Mouse (Mus musculus) gastrocnemius, postnatal 14 days (tissue): ENCODE results near the gene Ttc30a2. TPM values are rescaled to one million over a fixed set of nuclear protein-coding genes. Genes with fewer than 3 reads are reported as not detected.
"Not testable (repeated sequence)": the region's sequence is repeated elsewhere in the genome, so short reads cannot be mapped to it uniquely, and the experiment has no call there.

Source experiments
- DNase-seq: peaks from one replicate; pipeline ENCODE4 v3.0.0; 2021; ENCODE audit warnings: mixed read lengths
- intact Hi-C: fragments of 180-260 bp; cut with DNase I; formaldehyde crosslinking; loops from one replicate; pipeline ENCODE4 v1.15.1; 2025; ENCODE audit warnings: low total_unique reads
- total RNA-seq, 2 experiments: library from RNA; stranded (reverse); gene quantifications; 2 replicates each; pipeline ENCODE4 v1.2.3; 2021

Gene Ttc30a2
- total RNA-seq, 2 experiments from 2014 or later: 0.18 to 0.27 TPM

DNA sequence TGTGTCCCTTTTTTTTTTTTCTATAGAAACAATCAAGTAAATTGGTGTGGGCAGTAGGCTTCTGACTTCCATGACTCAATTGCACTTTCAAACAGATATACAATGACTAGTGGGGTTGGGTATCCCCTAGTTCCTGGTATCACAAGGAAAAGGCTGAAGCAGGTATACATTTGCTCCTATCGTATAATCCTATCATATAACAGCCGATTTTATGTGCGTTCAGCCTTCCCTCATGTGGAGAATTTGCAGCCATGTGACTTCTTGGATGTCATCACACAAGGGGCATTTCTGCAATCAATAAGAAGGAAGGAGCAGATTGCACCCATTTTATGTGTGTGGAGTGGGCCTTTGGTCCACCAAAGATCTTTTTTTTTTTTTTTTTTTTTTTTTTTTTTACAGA lies 5.1 kb upstream of the Ttc30a2 start:
- intact Hi-C loops: no loop called here
- no peak for DNase-seq

DNA sequence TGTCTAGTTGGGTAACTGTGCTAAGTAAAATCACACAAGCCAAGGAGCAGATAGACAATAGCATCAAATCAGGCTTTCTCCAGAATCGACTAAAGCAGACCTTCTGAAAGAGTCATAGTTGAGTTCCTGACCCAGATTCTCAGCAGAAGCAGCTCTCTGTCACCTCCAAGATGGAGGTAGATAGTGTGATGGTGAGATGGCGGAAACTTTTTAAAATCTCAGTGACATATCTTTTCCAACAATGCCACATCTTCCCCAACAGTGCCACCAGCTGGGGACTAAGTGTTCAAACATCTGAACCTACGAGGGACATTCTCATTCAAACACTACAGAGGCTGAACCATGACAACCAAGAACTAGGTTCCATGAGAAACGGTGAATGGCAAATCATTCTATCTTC lies 4.7 kb upstream of the Ttc30a2 start:
- no peak for DNase-seq
- intact Hi-C loops: no loop called here

DNA sequence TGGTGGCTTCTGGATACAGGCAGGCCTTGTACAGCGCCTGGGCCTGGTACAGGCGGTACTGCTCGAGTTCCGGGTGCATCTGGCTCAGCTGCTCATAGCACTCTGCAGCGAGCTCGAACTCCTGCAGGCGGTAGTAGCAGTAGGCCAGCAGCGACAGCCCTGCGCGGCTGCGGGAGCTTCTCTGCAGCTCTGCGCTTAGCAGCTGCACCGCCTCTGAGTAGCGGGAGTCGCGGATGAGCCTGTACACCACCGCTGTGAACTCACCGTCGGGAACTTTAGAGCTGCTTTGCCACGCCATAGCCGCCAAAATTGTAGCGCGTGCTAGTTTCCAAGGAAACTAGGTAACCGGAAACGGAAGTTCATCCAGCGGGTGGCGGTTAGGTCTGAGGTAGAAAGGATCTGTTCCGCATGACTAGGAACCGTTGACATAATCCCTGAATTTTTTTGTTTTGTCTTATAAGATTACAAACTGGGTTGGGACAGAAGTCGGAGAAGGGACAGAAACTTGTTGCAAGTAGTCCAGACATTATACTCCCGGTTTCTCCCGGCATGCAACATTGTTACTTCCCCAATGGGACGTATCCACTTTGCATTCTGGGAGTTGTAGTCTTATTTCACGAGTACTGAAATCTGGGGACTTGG lies 3.6 kb upstream of the Ttc30a2 start, which contains the start of gene Ttc30a1:
Ttc30a1 (minus strand) TSS at position 528 of the 642 bp plus-strand sequence.
- peak; percentile 68 for DNase-seq
- intact Hi-C loops: not testable (repeated sequence)

DNA sequence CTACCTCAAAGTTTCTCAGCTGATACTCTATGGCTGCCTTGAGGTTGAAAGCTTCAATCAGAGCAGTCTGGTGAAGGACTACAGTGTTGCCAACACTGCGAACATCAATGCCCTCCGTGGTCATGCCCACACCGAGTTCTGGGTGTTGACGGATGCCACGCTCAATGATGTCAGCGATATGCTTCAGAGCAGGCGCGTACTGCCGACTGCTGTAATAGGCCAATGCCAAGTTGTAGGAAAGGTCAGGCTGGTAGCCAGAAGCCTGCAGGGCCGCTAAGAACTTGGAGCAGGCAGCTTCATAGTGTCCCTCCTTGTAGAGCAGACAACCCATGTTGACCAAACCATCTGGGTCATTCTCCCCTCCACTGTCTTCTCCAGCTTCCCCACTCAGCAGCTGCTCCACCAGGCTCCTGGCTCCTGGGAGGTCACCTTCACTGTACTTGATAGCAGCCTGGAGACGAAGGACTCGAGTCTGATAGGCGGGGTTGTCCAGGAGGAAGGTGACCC lies 3.0 kb upstream of the Ttc30a2 start:
- intact Hi-C loops, DNase-seq: not testable (repeated sequence)

DNA sequence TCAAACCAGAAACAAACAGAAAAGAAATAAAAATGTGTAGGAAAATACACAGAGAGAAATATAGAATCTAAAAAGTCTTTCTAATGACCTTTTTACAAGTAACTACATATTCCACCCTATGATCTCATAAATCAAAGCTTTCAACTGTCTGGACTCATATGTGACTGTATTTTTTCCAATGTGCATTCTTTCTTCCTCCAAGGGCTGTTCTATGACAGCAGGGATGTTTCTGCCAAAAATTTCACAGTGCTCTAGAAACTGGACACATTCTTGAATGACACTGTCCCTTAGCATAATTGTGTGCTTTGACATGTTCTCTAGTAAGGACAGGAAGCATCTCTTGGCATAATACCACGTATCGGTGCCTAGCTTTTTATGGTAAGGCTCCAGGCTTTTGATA lies 1.9 kb downstream of the Ttc30a2 start:
- intact Hi-C loops, DNase-seq: not testable (repeated sequence)

DNA sequence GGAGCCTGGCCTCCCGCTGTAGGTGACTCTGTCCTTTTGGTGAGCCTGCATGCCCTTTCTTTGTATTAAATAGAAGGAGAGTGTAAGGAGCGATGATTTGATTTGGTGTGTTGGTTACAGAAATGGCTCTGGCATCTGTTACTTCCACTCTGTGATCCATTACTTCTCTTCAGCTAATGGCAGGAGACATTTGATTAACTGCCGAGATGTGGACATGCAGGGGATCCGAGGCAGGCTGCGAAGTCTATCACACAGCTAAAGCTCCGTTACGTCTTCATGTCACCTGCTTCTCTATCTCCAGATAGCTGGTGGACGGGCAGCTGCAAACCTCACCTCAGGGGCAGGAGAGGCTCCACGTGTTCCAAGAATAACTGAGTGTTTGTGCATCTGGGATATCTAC lies 3.8 kb downstream of the Ttc30a2 start:
- DNase-seq: no peak
- intact Hi-C loops: no loop called here

DNA sequence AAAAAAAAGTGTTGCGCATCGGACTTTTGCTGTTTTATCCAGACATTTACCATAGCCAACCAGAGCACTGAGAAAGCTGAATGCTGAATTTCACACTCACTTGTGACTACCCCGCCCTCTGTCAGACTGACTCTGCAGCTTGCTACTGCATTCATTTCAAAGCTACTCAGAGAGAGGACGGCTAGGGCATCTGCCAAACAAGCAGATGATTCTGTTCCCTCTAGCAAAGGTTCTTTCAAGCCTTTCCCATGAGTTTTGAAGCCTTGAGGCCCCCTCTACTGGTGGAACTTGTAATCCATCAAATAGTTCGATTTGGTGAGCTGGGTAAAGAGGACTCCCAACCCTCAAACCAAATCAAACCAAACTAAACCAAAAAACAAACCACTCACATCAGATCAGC lies 13.0 kb downstream of the Ttc30a2 start:
- DNase-seq: peak; percentile 41
- intact Hi-C loops: loop anchor here (5.0 to 10.0 kb wide), 3 partner anchors 78 to 360 kb away; no protein-coding TSS in a partner anchor

DNA sequence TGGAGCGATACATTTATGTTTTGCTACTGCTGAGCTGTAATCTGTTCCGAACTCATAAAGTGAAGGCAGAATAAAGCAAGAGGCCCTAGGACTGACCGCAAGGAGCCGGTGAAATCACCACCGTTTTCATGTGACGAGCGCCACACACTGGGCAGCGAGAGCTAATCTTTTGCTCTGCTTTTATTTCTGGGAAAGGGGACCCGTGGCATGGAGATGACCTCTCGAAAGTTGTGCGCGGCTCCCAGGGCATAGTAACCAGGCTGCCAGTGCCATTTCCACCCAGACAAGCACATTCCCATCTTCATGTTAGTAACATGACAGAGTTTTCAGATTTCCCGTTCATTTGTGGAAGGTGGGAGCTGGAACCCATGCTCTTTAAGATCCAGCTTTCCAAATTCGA lies 13.5 kb downstream of the Ttc30a2 start:
- DNase-seq: peak; percentile 77
- intact Hi-C loops: loop anchor here (5.0 to 10.0 kb wide), 3 partner anchors 77 to 360 kb away; no protein-coding TSS in a partner anchor

DNA sequence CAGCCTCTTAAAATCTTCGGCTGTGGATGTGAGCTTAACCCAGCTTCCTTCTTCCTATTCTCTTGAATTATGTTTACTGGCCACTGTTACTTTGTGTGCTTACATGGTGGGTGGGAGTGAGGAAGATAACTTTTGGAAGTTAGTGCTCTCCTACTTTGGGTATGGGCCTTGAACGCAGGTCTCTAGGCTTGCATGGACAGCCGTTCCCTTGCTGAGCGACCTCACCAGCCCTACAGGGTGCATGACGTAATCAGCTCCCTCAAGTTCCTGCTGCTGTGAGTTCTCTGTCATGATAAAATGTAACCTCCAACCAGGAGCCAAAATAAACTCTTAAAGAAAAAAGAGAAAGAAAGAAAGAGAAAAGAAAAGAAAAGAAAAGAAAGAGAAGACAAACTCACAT lies 13.9 kb downstream of the Ttc30a2 start:
- intact Hi-C loops: loop anchor here (5.0 to 10.0 kb wide), 3 partner anchors 77 to 359 kb away; no protein-coding TSS in a partner anchor
- no peak for DNase-seq

DNA sequence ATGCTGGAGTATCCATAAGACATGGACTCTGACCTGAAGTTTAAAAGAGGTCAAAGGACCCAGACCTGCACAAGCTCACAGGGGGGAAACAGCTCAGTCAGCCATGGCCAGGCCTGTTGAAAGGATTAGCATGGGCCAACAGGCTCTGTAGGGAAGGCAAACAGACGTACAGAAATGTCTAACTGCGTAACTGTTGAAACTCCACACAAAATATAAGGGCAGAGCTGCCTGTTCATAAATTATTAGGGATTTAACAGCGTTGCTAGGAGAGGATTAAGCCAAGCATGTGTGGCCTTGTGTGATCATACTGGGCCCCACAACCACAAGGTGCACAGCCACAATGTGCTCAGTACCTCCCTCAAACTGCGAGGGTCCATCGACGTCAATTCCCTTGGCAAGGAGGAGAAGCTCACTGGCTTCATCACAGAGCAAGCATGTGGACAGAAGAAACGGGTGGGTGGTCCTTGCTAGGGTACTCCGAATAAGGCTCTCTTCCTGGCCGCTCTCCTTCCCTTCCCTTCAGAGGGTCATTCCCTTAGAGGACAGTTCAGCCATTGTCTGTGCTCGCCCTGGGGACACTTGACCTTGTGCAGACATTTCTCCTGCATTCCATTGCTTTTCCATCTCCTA lies 14.6 kb downstream of the Ttc30a2 start:
- intact Hi-C loops: loop anchor here (5.0 to 10.0 kb wide), 3 partner anchors 76 to 359 kb away; no protein-coding TSS in a partner anchor
- DNase-seq: no peak

DNA sequence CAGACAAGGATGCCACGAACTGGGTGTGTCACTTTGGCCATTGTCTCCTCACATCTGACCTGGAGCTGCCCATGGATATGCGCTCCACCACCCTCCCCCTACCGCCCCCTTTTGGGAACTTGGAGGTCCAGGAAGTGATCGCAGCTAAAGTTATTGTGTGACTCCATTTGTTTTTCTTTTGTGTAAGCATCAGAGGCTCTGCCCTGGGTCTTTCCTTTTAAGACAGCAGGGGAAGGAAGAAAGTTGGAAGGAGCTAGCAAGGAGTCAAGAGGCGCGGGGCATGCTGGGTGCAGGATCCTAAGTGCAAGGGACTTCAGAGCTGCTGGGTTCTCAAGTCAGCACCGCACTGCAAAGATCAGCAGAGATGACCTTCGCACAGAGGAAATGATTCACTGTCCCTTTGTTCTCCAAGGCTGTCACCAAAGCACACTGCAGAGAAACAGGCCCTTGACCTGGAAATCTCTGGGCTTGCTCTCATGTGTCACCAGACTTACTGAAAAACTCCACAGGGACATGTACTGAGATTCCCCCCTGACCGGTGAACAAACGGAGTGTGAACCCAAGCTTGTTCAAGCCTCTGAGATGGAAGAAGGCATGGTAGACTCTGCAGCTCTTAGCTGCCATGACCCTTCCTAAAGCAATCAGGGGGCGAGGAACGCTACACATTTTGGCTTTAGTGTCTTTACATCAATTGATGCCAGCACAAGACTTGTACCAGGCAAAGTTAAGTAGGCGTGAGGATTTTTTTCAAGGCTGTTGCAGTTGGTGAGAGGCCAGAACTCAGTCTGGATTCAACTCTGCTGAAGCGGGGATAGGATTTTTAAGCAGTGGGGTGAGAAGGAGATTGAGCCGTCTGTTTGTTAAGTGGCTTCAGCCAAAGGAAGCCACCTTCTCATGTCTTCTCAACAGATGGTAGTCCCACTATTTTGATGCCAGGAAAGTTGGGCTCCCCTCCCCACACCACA lies 17.3 kb downstream of the Ttc30a2 start:
- DNase-seq: peak; percentile 19
- intact Hi-C loops: loop anchor here (5.0 to 10.0 kb wide), 3 partner anchors 73 to 356 kb away; no protein-coding TSS in a partner anchor

DNA sequence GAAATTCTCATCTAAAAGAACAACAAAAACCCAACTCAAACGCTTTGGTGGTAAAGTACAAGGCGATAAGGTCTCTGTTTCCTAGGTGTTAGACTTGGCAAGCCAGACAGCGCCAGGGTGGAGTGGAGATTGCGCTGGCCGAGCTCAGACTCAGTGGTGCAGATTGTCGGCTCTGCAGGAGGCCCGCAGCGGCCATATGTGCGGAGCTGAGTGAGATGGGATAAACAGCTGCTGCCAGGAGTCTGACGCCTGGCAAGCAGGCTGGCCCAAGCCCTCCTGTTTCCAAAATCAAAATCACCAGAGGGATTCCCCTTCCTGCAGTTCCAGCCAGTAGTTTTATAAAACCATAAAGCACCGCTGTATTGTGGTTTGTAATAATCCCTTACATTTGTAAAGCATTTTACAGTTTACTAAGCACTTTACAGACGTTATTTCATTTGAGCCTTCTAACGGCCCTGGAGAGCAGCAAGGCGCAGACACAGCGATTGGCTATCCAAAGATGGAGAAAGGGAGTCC lies 18.1 kb downstream of the Ttc30a2 start:
- intact Hi-C loops: loop anchor here (5.0 to 10.0 kb wide), 3 partner anchors 73 to 355 kb away; no protein-coding TSS in a partner anchor
- peak; percentile 24 for DNase-seq

DNA sequence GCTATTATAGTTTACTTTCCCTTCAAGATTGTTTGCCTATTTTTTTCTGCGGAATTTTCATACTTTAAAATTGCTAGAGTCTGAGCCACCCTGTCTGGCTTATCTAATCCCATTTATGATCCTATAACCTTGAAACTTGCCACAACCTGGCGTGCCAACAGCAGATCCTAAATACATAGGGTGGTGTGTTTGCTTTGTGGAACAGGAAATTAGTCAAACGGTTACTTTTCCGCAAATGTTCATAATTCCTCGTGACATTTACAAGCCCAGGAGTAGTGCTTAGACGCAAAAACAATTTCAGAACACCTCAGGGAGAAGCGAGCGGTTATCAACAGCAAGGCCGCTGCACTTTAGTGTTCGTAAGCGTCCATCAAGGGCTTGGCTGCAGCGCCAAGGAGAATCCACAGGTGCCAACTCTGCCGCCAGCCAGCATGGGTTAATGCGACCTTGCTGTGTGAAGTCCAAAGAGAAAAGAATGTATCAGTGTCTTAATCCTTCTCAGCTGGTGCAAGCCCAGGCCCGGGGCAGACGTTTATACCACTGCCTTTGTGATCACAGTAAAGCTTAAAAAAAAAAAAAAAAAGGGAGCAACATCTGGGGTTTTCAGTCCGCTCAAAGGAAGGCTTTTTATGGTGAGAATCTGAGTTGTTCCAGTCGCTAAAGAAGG lies 18.7 kb downstream of the Ttc30a2 start:
- no peak for DNase-seq

DNA sequence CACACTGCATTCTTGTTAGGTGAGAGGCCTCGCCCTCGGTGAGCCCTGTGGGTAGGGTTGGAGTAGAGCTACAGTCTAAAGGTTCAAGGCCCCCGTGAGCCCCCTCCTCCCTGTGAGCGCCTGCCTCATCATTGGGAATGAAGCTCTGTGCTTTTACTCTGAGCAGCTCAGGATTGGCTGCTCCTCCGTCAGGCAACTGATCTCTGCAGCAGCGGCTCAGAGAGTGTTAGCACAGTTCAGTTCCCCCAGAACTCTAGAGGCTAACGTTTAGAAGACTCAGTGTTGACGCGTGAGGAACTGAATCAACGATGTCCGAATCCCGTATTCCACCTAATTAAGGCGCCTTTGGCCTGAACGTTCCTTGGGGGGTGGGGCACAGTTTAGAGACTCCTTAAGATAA lies 22.3 kb downstream of the Ttc30a2 start:
- DNase-seq: no peak
- intact Hi-C loops: no loop called here

More for the DNA sequence above, 18.7 kb downstream of the Ttc30a2 start:
- intact Hi-C loops: no loop called here

DNA sequence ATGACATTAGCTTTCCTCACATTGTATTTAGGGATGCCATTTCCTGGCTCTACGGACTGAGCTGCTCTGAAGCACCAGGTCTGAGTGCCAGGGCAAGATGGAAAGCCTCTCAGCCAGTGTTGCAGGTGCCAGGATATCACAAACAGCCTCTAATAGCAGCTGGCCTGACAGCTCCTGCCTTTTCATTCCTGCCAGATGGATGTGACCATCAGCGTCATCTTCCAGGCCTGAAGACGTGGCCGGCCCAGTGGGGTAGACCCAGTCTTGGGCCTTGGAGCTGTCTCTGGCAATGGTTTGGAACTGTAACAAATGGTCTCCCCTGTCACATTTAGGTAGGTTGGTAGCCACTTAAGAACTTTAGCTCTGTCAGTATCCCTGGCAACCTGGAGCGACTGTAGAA lies 24.6 kb downstream of the Ttc30a2 start:
- intact Hi-C loops: no loop called here
- DNase-seq: no peak

DNA sequence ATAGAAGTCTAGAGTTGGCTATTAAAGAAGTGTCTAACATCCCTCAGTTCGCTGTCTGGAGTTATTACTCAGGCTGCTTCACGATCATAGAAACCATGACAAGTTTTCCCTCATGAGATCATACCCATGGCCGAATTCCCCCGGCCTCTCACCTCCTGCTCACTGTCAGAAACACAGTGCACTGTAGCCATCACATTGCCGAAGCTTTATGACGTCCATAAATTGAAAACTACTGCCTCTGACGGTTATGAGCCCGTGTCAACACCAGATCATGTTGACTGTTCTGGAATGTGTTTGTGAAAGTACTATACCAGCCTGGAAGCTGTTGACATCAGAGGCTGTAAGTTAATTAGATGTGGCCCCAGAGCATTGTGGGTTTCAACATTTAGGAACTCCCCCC lies 27.3 kb downstream of the Ttc30a2 start:
- intact Hi-C loops: no loop called here
- no peak for DNase-seq

DNA sequence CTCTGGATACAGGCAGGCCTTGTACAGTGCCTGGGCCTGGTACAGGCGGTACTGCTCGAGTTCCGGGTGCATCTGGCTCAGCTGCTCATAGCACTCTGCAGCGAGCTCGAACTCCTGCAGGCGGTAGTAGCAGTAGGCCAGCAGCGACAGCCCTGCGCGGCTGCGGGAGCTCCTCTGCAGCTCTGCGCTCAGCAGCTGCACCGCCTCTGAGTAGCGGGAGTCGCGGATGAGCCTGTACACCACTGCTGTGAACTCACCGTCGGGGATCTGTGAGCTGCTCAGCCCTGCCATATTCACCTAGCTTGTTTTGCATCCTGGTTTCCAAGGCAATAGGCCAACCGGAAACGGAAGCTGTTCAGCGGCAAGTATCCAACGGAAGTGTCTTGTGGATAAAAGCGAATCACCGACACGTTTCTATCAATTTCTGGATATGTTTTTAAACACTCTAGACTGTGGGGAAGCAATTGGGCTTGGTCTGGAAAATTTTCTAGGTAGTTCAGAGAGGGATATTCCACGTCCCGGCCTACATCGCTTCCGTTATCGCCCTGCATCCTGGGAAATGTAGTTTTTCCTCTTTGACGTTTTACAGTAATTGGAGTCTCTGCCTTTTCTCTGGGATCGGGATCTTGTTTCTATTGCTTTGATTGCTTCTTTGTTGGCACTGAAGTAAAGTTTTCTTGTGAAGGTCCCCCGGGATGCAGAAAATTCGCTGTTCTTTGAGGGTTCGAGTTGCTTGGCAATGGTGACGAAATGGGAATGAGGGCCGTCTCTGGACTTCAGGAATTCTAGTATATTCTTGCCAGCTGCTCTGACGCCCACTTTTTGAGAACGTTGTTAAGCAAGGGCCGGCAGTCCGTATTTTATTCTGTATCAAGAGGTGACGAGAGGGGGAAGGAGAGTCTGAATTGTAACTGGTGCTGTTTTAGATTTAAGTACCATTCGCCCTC lies 39.6 kb downstream of the Ttc30a2 start, which contains the start of gene Ttc30b:
Ttc30b (minus strand) TSS at position 469 of the 947 bp plus-strand sequence.
- intact Hi-C loops: no loop called here
- peak; percentile 77 for DNase-seq
